Mouse (Mus musculus) liver, embryonic 11.5 days (tissue): ENCODE results near the gene Slc24a1. TPM values are rescaled to one million over a fixed set of nuclear protein-coding genes. Genes with fewer than 3 reads are reported as not detected.

ENCODE experiments used
- ATAC-seq: fragments of 200-750 bp; cut with Nextera tagmentation; replicated peaks from 2 replicates; pipeline ENCODE4 v1.8.0; 2017; ENCODE audit warnings: moderate number of reproducible peaks, mild to moderate bottlenecking, moderate TSS enrichment, moderate library complexity; ENCODE audit not compliant: low FRiP score
- DNase-seq: peaks from one replicate; pipeline ENCODE4 v3.0.0-alpha.2; 2017; ENCODE audit warnings: low spot score
- H3K27ac ChIP-seq: fragments of 300-500 bp; sonication (generic); 2 replicates; pipeline ENCODE4 v1.5.1; 2014; ENCODE audit warnings: mild to moderate bottlenecking, low read depth, low read length, control low read depth
- H3K27me3 ChIP-seq: fragments of 300-500 bp; sonication (generic); replicated peaks from 2 replicates; pipeline ENCODE4 v1.6.1; 2014; ENCODE audit warnings: low read length, mixed read lengths; ENCODE audit not compliant: control insufficient read depth, insufficient read depth
- H3K36me3 ChIP-seq: fragments of 300-500 bp; sonication (generic); 2 replicates; pipeline ENCODE4 v1.6.1; 2014; ENCODE audit warnings: mild to moderate bottlenecking, low read length, moderate library complexity, mixed read lengths; ENCODE audit not compliant: control insufficient read depth, insufficient read depth
- H3K4me1 ChIP-seq: fragments of 300-500 bp; sonication (generic); replicated peaks from 2 replicates; pipeline ENCODE4 v1.6.1; 2014; ENCODE audit warnings: low read length, mixed read lengths; ENCODE audit not compliant: control insufficient read depth, insufficient read depth
- H3K4me2 ChIP-seq: fragments of 300-500 bp; sonication (generic); 2 replicates; pipeline ENCODE4 v1.6.1; 2014; ENCODE audit warnings: mild to moderate bottlenecking, control low read depth, moderate library complexity
- H3K4me3 ChIP-seq: fragments of 300-500 bp; sonication (generic); 2 replicates; pipeline ENCODE4 v1.5.1; 2014; ENCODE audit warnings: low read depth, low read length, control low read depth
- H3K9ac ChIP-seq: fragments of 300-500 bp; sonication (generic); 2 replicates; pipeline ENCODE4 v1.6.1; 2014; ENCODE audit warnings: low read depth, low read length, control low read depth
- H3K9me3 ChIP-seq: fragments of 300-500 bp; sonication (generic); 2 replicates; pipeline ENCODE4 v1.6.1; 2016; ENCODE audit warnings: low read length, inconsistent platforms, mixed read lengths; ENCODE audit not compliant: control insufficient read depth
- WGBS: fragments of 180-500 bp; shearing (Covaris S2); extraction: QIAGEN DNeasy Blood & Tissue Kit; methylation state at CpG from one replicate; pipeline ENCODE4 v1.1.7; 2014; 5-methylcytosine and 5-hydroxymethylcytosine counted together
- polyA plus RNA-seq: library from polyadenylated mRNA; unstranded; fragments of >200 nt; fragmentation: Nextera tagmentation; extraction: Ambion mirVana; gene quantifications from 2 replicates; pipeline ENCODE4 v1.2.1, GENCODE M21; 2014

Slc24a1 gene
- polyA plus RNA-seq, 1 experiment from 2014 or later, result 0.04 TPM

DNA sequence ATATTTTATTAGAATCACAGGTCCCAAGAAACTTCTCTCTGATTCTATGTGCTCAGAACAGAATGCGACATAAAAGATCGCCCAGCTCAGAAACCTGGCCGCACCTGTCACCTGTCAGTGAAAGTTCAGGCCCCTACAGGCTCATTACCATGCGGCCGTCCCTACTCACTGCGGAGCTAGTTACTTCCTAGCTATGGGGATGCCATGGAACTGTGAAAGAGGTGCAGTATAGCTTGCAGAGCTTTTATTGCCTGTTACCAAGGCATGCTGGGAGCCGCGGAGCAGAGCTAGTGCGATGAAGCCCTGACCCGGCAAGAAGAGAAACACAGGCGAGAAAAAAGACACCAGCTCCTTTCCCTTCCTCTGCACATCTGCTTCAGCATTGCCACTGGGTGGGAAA, 7.4 kb downstream of the Slc24a1 start:
- peaks cover 17% of the 10 kb centered on the region for H3K4me1 ChIP-seq

DNA sequence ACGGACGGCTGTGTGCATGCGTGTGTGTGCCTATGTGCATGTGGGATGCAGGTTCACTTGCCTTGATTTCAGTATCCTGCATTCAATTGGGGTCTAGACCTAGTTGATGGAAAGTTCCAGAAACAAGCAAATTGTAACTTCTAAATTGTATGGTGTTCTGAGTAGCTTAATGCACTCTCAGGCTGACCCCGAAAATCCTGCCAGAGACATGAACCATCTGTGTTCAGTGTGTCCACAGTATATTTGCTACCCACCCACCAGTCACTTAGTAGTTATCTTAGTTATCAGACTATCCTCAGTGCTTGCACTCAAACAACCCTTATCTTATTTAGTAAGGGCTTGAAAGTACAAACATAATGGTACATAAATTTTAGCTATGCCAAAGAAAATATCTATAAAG, 9.8 kb downstream of the Slc24a1 start:
- WGBS, result 82% methylated on average over 4 of the region's 4 CpGs
- ATAC-seq, result no peak
- no peak overlapping the region for H3K27ac ChIP-seq

More for the DNA sequence above, 7.4 kb downstream of the Slc24a1 start:
- no peaks in the 10 kb centered on the region for H3K9me3 ChIP-seq
- DNase-seq (no peak), ATAC-seq (no peak)
- H3K27ac ChIP-seq, result no peak overlapping the region
- H3K36me3 ChIP-seq, result no peaks in the 10 kb centered on the region
- peaks cover 14% of the 10 kb centered on the region for H3K27me3 ChIP-seq
- 39% methylated on average over 11 of the region's 11 CpGs for WGBS
- H3K4me3 ChIP-seq, result no peak overlapping the region
- H3K9ac ChIP-seq, result no peak overlapping the region
- H3K4me2 ChIP-seq, result no peak overlapping the region

DNA sequence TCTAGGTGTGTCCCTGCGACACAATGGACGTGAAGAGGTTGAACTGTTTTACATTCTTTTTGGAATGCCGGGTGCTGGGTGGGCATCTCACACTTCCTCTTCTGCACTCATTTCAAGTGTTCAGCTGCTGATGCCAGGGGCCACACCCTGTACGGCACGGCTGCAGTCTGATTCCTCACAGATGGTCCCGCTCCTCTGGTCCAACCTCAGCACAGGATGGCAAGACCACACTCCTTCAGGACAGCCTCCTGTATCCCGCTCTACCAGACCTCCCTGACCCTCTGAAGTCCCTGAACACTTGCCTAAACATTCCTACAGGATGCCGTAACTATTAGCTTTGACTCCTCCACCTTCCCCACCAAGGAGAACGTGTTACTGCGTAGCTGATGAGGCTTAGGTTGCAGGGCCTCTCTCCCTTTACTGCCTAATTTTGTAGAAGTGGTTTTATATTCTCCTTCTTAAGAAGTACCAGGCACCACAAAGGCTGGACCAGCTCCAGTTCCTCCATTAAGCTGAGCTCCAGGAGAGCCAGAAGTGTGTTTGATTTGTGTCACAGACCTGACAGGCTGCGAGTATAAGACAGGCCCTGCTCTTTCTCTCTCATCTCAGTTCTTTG, 10.6 kb downstream of the Slc24a1 start:
- Histone ChIP-seq H3K9me3 (no peaks in the 10 kb centered on the region), H3K4me2 (no peak overlapping the region), H3K27ac (no peak overlapping the region), H3K4me1 (peaks cover 21% of the 10 kb centered on the region), H3K27me3 (peaks cover 11% of the 10 kb centered on the region), H3K4me3 (no peak overlapping the region), H3K9ac (no peak overlapping the region), H3K36me3 (no peaks in the 10 kb centered on the region)
- ATAC-seq (no peak), DNase-seq (no peak)
- 79% methylated on average over 11 of the region's 11 CpGs for WGBS

More for the DNA sequence above, 9.8 kb downstream of the Slc24a1 start:
- H3K4me2 ChIP-seq, result no peak overlapping the region
- H3K36me3 ChIP-seq, result no peaks in the 10 kb centered on the region
- H3K9me3 ChIP-seq, result no peaks in the 10 kb centered on the region
- H3K4me1 ChIP-seq, result peaks cover 21% of the 10 kb centered on the region
- no peak for DNase-seq
- H3K27me3 ChIP-seq, result peaks cover 11% of the 10 kb centered on the region
- no peak overlapping the region for H3K9ac ChIP-seq
- H3K4me3 ChIP-seq, result no peak overlapping the region

DNA sequence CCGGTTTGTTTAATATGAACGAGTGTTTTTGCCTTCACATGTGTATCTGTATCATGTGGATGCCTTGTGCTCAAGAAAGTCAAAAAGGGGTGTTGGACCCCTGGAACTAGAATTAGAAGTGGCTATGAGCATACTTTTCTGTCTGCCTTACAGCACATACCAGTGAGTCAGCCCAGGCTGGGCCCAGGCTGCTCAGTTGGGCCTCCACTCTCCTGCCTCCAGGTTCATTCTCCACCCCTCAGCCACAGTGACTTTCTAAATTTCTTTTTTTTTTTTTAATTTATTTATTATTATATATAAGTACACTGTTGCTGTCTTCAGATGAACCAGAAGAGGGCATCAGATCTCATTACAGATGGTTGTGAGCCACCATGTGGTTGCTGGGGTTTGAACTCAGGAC, 11.6 kb downstream of the Slc24a1 start:
- no peaks in the 10 kb centered on the region for H3K9me3 ChIP-seq
- H3K4me2 ChIP-seq, result no peak overlapping the region
- H3K27ac ChIP-seq, result no peak overlapping the region
- H3K9ac ChIP-seq, result no peak overlapping the region
- no peak overlapping the region for H3K4me3 ChIP-seq
- 77% methylated on average over 2 of the region's 2 CpGs for WGBS
- H3K36me3 ChIP-seq, result no peaks in the 10 kb centered on the region
- DNase-seq (no peak), ATAC-seq (no peak)
- peaks cover 21% of the 10 kb centered on the region for H3K4me1 ChIP-seq
- peaks cover 11% of the 10 kb centered on the region for H3K27me3 ChIP-seq

DNA sequence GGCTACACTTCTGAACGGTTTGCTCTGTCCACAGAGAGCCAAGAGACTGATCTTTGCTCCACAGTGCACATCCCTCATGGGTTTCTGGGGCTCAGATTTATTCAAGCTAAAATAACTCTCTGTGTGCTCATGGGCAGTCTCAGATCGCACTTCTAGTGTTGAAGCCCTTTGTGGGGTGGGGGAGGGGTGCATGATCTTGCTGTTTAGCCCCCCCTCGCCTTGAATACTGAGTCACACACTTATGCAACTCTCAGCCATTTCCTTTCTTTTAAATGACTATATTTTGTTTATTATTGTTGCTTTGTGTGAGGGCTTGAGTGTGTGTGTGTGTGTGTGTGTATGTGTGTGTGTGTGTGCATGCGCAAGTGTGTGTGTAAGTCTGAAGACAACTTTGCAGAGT, 12.1 kb downstream of the Slc24a1 start:
- Histone ChIP-seq H3K9ac (peak overlapping the region; percentile 55), H3K36me3 (no peaks in the 10 kb centered on the region), H3K27ac (peak overlapping the region; percentile 81), H3K4me1 (peaks cover 26% of the 10 kb centered on the region), H3K4me3 (peak overlapping the region; percentile 40), H3K9me3 (no peaks in the 10 kb centered on the region), H3K27me3 (peaks cover 9% of the 10 kb centered on the region), H3K4me2 (peak overlapping the region; percentile 60)
- no peak for ATAC-seq
- 37% methylated on average over 4 of the region's 4 CpGs for WGBS
- no peak for DNase-seq

DNA sequence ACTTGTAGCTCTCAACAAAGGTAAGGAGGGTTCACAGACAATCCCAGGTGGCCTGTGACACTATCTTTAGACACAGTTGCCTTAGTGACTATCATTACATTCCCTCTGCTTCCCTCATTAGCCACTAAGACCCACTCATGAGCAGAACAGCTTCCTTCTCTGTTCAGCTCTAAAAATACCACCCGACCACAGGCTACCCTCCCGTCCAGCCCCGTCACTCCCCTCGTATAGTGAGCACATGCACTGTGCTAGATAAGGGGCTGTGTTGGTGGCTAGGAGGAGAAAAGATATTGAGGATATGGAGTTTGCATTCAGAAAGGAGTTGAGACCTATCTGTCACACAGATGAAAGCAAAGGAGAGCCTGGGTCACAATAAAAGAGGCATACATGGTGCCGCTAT, 12.9 kb downstream of the Slc24a1 start:
- H3K4me3 ChIP-seq, result peak overlapping the region; percentile 40
- peak overlapping the region; percentile 81 for H3K27ac ChIP-seq
- DNase-seq, result no peak
- peak; percentile 86 for ATAC-seq
- H3K27me3 ChIP-seq, result peaks cover 4% of the 10 kb centered on the region; the same call in 1 of the 2 replicates
- peaks cover 31% of the 10 kb centered on the region for H3K4me1 ChIP-seq
- H3K9me3 ChIP-seq, result no peaks in the 10 kb centered on the region
- H3K9ac ChIP-seq, result peak overlapping the region; percentile 55
- H3K36me3 ChIP-seq, result no peaks in the 10 kb centered on the region
- peak overlapping the region; percentile 60 for H3K4me2 ChIP-seq
- 35% methylated on average over 5 of the region's 5 CpGs for WGBS

DNA sequence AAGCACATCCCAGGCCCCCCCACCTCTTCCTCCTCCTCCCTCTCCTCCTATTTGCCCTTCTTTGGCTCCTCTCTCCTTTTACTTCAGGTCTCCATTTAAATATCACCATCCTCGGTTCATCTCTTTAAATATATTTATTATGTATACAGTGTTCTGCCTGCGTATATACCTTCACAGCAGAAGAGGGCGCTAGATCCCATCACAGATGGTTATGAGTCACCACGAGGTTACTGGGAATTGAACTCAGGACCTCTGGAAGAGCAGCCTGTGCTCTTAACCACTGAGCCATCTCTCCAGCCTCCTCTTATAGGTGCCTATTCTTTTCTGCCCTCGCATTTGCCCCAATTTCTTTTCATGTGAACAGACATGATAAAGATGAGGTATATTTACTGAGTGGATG, 13.9 kb downstream of the Slc24a1 start:
- no peaks in the 10 kb centered on the region; the same call in 1 of the 2 replicates for H3K27me3 ChIP-seq
- no peak overlapping the region for H3K4me3 ChIP-seq
- no peaks in the 10 kb centered on the region for H3K36me3 ChIP-seq
- no peaks in the 10 kb centered on the region for H3K9me3 ChIP-seq
- H3K4me1 ChIP-seq, result peaks cover 38% of the 10 kb centered on the region
- no peak overlapping the region for H3K4me2 ChIP-seq
- WGBS, result 56% methylated on average over 5 of the region's 5 CpGs
- DNase-seq (no peak), ATAC-seq (no peak)
- H3K9ac ChIP-seq, result no peak overlapping the region
- H3K27ac ChIP-seq, result peak overlapping the region; percentile 81; the same call in 1 of the 2 replicates

DNA sequence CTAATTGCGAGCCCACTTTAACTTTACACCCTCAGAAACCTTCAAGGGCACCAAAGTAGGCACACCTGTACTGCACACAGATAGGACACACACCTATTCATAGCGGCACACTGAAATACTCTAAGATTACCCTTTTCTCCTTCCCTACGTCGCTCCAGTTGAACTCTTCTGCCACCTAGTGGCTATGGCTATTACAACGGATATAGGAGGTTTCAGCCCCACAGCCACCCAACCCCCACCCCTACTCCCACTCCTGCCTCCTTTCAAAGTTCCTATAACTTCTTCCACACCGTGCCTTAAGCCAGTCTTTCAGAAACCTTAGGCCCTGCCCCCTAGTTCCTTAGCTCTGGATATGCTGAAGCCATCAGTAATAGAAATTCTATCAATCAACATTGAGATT, 14.9 kb downstream of the Slc24a1 start:
- 5% methylated on average over 6 of the region's 6 CpGs for WGBS
- Histone ChIP-seq H3K9me3 (no peaks in the 10 kb centered on the region), H3K4me3 (no peak overlapping the region), H3K27ac (no peak overlapping the region), H3K27me3 (no peaks in the 10 kb centered on the region; the same call in 1 of the 2 replicates), H3K9ac (no peak overlapping the region), H3K4me2 (peak overlapping the region; percentile 40), H3K4me1 (peaks cover 47% of the 10 kb centered on the region), H3K36me3 (no peaks in the 10 kb centered on the region)
- DNase-seq (no peak), ATAC-seq (no peak; the same call in 1 of the 2 replicates)
